Mouse (Mus musculus) G1E (cell line): ENCODE data around the gene H2al1f. TPM values are rescaled to one million over a fixed set of nuclear protein-coding genes. Genes with fewer than 3 reads are reported as not detected.
"Not testable (repeated sequence)": the region's sequence is repeated elsewhere in the genome, so short reads cannot be mapped to it uniquely, and the experiment has no call there.

Source experiments
- ATAC-seq: 2 replicates; pipeline ENCODE4 v1.8.0; 2016; ENCODE audit warnings: mild to moderate bottlenecking; ENCODE audit not compliant: insufficient number of reproducible peaks, poor library complexity, low FRiP score, severe bottlenecking; ENCODE audit errors: extremely low read depth
- DNase-seq: peaks from one replicate; pipeline ENCODE4 v3.0.0; 2012; ENCODE audit warnings: low spot score
- H3K27me3 ChIP-seq: 2 replicates; pipeline ENCODE4 v1.6.1; 2012; ENCODE audit warnings: mild to moderate bottlenecking, low read length, inconsistent platforms; ENCODE audit not compliant: insufficient read depth
- H3K36me3 ChIP-seq: replicated peaks from 2 replicates; pipeline ENCODE3; 2012; ENCODE audit warnings: mild to moderate bottlenecking, inconsistent platforms
- H3K4me1 ChIP-seq: 2 replicates; pipeline ENCODE4 v1.6.1; 2012; ENCODE audit warnings: low read depth, low read length, inconsistent platforms, mixed read lengths; ENCODE audit not compliant: insufficient read depth
- H3K4me3 ChIP-seq: 2 replicates; pipeline ENCODE4 v1.5.1; 2012; ENCODE audit warnings: low read depth, mild to moderate bottlenecking, inconsistent platforms, low read length, moderate library complexity, mixed read lengths
- H3K9me3 ChIP-seq: replicated peaks from 2 replicates; pipeline ENCODE4 v1.6.1; 2012; ENCODE audit warnings: inconsistent platforms
- CTCF ChIP-seq: IDR thresholded peaks from 2 replicates; pipeline ENCODE4 v1.5.1; 2012; ENCODE audit warnings: low read depth, low read length, inconsistent platforms, mixed read lengths
- GATA1 ChIP-seq: IDR thresholded peaks from 2 replicates; pipeline ENCODE4 v1.6.1; 2012; ENCODE audit warnings: borderline replicate concordance, low read length, inconsistent platforms, mixed read lengths
- GATA2 ChIP-seq: IDR thresholded peaks from 2 replicates; pipeline ENCODE4 v1.6.1; 2012; ENCODE audit warnings: low read depth, low read length, inconsistent platforms, borderline replicate concordance
- POLR2AphosphoS5 ChIP-seq: IDR thresholded peaks from 2 replicates; pipeline ENCODE4 v1.6.1; 2012; ENCODE audit warnings: low read depth, low read length, inconsistent platforms; ENCODE audit not compliant: insufficient replicate concordance
- TAL1 ChIP-seq: conservative IDR thresholded peaks from 2 replicates; pipeline ENCODE4 v1.6.1; 2012; ENCODE audit warnings: low read depth, low read length, inconsistent platforms, mixed read lengths
- polyA plus RNA-seq: library from polyadenylated mRNA; stranded (reverse); fragments of >175 nt; gene quantifications from 2 replicates; pipeline ENCODE4 v1.2.3, GENCODE M21; 2012
- total RNA-seq, 2 experiments: library from RNA; stranded (forward) in 1 of 2; stranded (reverse) in 1 of 2; fragments of 200-1000 nt in 1 of 2; fragments of >200 nt in 1 of 2; fragmentation: Nextera tagmentation in 1 of 2; gene quantifications; 2 replicates each; pipeline ENCODE4 v1.2.3; 2014 to 2017

Gene H2al1f
- total RNA-seq (2014; fragmentation: Nextera tagmentation) (not detected in 2 replicates), total RNA-seq (2017) (not detected in 2 replicates), polyA plus RNA-seq (not detected in 2 replicates)

- DNase-seq, ATAC-seq, H3K4me3 ChIP-seq, H3K27me3 ChIP-seq, H3K9me3 ChIP-seq, H3K4me1 ChIP-seq, H3K36me3 ChIP-seq: not testable (repeated sequence)
Observed at GRCm38 (mm10) chrX:11314858-11315257, at the start of gene H2al1f. Gene H2al1f (plus strand): TSS chrX:11315158.

- Histone ChIP-seq H3K36me3 (no peaks in the 10 kb centered on the region), H3K9me3 (no peaks in the 10 kb centered on the region), H3K4me1 (no peaks in the 10 kb centered on the region), H3K4me3 (no peak overlapping the region), H3K27me3 (no peaks in the 10 kb centered on the region)
- DNase-seq = no peak
- no peak for ATAC-seq
- TF ChIP-seq GATA1 (no peak), GATA2 (no peak), CTCF (no peak), POLR2AphosphoS5 (no peak), TAL1 (no peak)
Observed at GRCm38 (mm10) chrX:11267791-11268190, 47.2 kb upstream of the H2al1f start.

- DNase-seq (no peak), ATAC-seq (no peak)
- Histone ChIP-seq H3K4me1 (no peaks in the 10 kb centered on the region), H3K9me3 (no peaks in the 10 kb centered on the region), H3K4me3 (no peak overlapping the region), H3K36me3 (no peaks in the 10 kb centered on the region), H3K27me3 (no peaks in the 10 kb centered on the region)
- TF ChIP-seq POLR2AphosphoS5 (no peak), CTCF (no peak), GATA2 (no peak), TAL1 (no peak), GATA1 (no peak)
Observed at GRCm38 (mm10) chrX:11269074-11269473, 45.9 kb upstream of the H2al1f start.

GRCm38 (mm10) chrX:11273190-11273589 lies 41.8 kb upstream of the H2al1f start:
- no peaks in the 10 kb centered on the region for H3K4me1 ChIP-seq
- H3K9me3 ChIP-seq = no peaks in the 10 kb centered on the region
- no peaks in the 10 kb centered on the region for H3K27me3 ChIP-seq
- no peaks in the 10 kb centered on the region for H3K36me3 ChIP-seq
- DNase-seq (no peak), ATAC-seq (no peak)
- no peak for TF ChIP-seq TAL1
- TF ChIP-seq CTCF = no peak
- TF ChIP-seq GATA2 = no peak
- TF ChIP-seq POLR2AphosphoS5 = no peak
- no peak for TF ChIP-seq GATA1
- H3K4me3 ChIP-seq = no peak overlapping the region

DNA sequence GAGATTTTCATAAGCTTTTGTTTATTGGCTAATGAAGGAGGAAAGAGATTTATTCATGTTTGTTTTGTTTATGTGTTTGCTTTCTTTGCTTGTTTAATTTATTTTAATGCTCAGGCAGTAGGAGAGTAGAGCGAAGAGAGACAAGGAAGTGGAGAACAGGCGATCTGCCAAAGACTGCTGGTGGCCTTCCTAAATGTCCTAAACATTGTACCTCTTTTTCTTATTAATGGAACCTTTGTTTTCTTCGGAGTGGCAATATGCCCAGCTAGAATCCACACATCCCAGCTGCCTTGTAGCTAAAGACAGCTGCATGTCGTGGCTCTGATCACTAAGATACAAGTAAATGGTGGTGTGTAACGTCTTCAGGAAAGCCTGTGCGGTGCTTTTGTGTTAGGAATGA lies 37.9 kb upstream of the H2al1f start:
- H3K4me1 ChIP-seq = no peaks in the 10 kb centered on the region
- no peak for TF ChIP-seq TAL1
- no peak for TF ChIP-seq GATA1
- H3K27me3 ChIP-seq = no peaks in the 10 kb centered on the region
- H3K36me3 ChIP-seq = no peaks in the 10 kb centered on the region
- no peak for ATAC-seq
- no peak overlapping the region for H3K4me3 ChIP-seq
- DNase-seq = no peak
- H3K9me3 ChIP-seq = no peaks in the 10 kb centered on the region

GRCm38 (mm10) chrX:11280741-11281140 lies 34.2 kb upstream of the H2al1f start:
- H3K4me1 ChIP-seq = no peaks in the 10 kb centered on the region
- DNase-seq = no peak
- ATAC-seq = no peak

GRCm38 (mm10) chrX:11288306-11288882 lies 26.6 kb upstream of the H2al1f start:
- H3K9me3 ChIP-seq = no peaks in the 10 kb centered on the region
- H3K4me3 ChIP-seq = no peak overlapping the region
- H3K27me3 ChIP-seq = no peaks in the 10 kb centered on the region
- no peak for DNase-seq
- ATAC-seq = no peak
- no peaks in the 10 kb centered on the region for H3K4me1 ChIP-seq
- H3K36me3 ChIP-seq = no peaks in the 10 kb centered on the region
- no peak for TF ChIP-seq POLR2AphosphoS5
- TF ChIP-seq GATA1 = no peak
- no peak for TF ChIP-seq CTCF
- no peak for TF ChIP-seq TAL1
- no peak for TF ChIP-seq GATA2

More at GRCm38 (mm10) chrX:11280741-11281140, 34.2 kb upstream of the H2al1f start:
- no peaks in the 10 kb centered on the region for H3K9me3 ChIP-seq
- no peaks in the 10 kb centered on the region for H3K27me3 ChIP-seq
- no peaks in the 10 kb centered on the region for H3K36me3 ChIP-seq
- no peak overlapping the region for H3K4me3 ChIP-seq
- no peak for TF ChIP-seq CTCF
- no peak for TF ChIP-seq POLR2AphosphoS5
- no peak for TF ChIP-seq GATA1
- no peak for TF ChIP-seq TAL1
- no peak for TF ChIP-seq GATA2
